Mouse (Mus musculus) ES-Bruce4 (cell line): ENCODE results near the gene Fam129c.

Experiments used
- CTCF ChIP-seq: IDR thresholded peaks from one replicate; pipeline ENCODE4 v1.8.1; 2011; ENCODE audit warnings: low read depth, low read length
- POLR2A ChIP-seq: IDR thresholded peaks from one replicate; pipeline ENCODE4 v1.8.1; 2011; ENCODE audit warnings: low read length; ENCODE audit not compliant: insufficient read depth

DNA sequence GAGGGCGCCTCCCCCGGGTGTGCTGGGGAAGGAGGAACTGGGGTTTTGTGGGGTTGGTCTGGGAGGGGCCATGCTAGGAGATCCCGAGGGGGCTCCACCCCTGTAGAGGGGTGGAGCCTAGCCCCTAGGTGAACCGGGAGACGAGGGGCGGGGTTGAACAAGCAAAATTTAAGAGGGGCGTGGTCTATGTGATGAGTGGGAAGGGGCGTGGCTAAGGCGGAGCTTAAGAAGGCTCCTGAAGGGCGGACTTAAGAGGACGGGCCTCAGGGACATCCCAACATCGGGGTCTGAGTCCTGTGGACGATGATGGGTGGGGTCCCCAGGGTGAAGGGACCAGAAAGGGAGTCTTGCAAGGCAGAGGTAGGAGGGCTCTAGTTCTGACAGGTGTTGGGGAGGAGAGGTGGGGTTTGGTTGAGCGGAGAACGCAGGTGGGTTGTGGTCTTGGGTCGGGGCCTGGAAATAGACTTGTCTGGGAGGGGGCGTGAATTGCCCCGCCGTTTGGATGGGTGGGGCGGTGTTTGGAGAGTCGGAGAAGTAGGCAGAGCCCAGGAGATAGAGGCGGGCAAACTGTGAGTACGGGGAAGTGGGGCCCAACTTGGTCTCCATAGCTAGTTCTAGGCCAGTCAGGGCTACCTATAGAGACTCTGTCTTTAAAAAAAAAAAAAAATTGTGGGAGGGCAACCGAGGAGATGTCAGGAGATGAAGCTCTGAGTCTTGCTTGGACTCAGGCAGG, 38.3 kb upstream of the Fam129c start:
- TF ChIP-seq POLR2A (no peak), CTCF (no peak)
